Mouse (Mus musculus) neural tube, embryonic 13.5 days (tissue): ENCODE measurements at regions not wholly inside any gene's neighbourhood (a gene's known extent, or its start where the extent isn't known, plus 50 kb on each side); places are given as distances from the start of the nearest gene placed in this dataset.

Experiments
- ATAC-seq: fragments of 200-750 bp; cut with Nextera tagmentation; 2 replicates; pipeline ENCODE4 v1.8.0; 2017; ENCODE audit warnings: low read depth, mild to moderate bottlenecking, moderate TSS enrichment, moderate library complexity
- H3K27ac ChIP-seq: fragments of 300-500 bp; sonication (generic); replicated peaks from 2 replicates; pipeline ENCODE4 v1.5.1; 2015; ENCODE audit warnings: moderate library complexity, mild to moderate bottlenecking, inconsistent platforms
- H3K27me3 ChIP-seq: fragments of 300-500 bp; sonication (generic); 2 replicates; pipeline ENCODE4 v1.6.1; 2015; ENCODE audit warnings: mild to moderate bottlenecking, inconsistent platforms
- H3K36me3 ChIP-seq: fragments of 300-500 bp; sonication (generic); 2 replicates; pipeline ENCODE4 v1.6.1; 2015; ENCODE audit warnings: mild to moderate bottlenecking, inconsistent platforms
- H3K4me1 ChIP-seq: fragments of 300-500 bp; sonication (generic); replicated peaks from 2 replicates; pipeline ENCODE4 v1.6.1; 2015; ENCODE audit warnings: inconsistent platforms
- H3K4me2 ChIP-seq: fragments of 300-500 bp; sonication (generic); 2 replicates; pipeline ENCODE4 v1.6.1; 2015; ENCODE audit warnings: inconsistent platforms, mild to moderate bottlenecking, moderate library complexity
- H3K4me3 ChIP-seq: fragments of 300-500 bp; sonication (generic); 2 replicates; pipeline ENCODE4 v1.5.1; 2015; ENCODE audit warnings: mild to moderate bottlenecking, inconsistent platforms
- H3K9ac ChIP-seq: fragments of 300-500 bp; sonication (generic); 2 replicates; pipeline ENCODE4 v1.6.1; 2015; ENCODE audit warnings: moderate library complexity, mild to moderate bottlenecking, inconsistent platforms
- H3K9me3 ChIP-seq: fragments of 300-500 bp; sonication (generic); 2 replicates; pipeline ENCODE4 v1.6.1; 2016; ENCODE audit warnings: inconsistent platforms
- WGBS: fragments of 180-500 bp; shearing (Covaris S2); methylation state at CpG from one replicate; pipeline ENCODE4 v1.1.7; 2015; 5-methylcytosine and 5-hydroxymethylcytosine counted together

DNA sequence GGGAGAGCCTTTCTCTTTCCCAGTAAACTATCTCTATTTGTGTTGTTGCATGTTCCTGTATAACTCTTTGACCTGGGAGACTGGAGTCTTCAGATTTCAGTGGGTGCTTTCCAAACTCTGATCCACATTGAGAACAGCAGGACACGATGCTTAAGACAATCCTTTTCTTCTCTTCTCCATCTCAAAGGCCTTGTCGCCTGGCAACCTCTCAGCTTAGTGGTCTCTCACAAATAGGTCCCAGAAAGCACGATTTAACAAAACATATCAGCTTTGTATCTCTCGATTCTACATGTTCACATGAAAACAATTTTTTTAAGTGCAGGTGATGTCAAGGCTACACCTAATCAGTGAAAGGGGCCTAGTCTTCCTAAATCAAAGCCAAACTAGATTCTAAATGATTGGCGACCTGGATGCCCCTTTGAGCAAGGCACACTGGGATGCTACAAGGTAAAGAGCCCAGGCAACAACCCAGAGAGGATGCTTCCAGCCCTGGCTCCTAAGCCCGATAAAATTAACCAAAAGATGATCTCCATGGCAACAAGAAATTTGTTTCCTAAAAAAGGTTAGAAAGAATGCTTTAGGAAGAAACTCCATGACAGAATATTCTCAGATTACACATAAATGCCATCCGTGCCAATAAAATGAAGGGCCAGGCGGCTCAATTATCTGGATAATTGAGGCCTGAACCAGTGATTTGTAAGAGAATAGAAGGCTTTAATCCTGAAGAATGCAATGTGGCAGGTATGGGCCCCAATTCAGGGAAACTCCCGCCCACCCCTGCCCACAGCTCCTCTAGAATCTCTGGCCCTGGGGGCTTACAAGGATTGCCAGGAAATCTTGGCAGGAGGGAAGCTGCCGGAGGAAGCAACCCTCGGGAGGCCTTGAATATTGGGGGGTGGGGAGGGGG lies 157.8 kb downstream of the Mycn start:
- Histone ChIP-seq H3K4me1 (peaks cover 23% of the 10 kb centered on the region), H3K36me3 (no peaks in the 10 kb centered on the region), H3K27me3 (peaks cover 18% of the 10 kb centered on the region), H3K9ac (no peak overlapping the region), H3K4me3 (no peak overlapping the region), H3K4me2 (no peak overlapping the region), H3K9me3 (no peaks in the 10 kb centered on the region), H3K27ac (no peak overlapping the region)
- ATAC-seq, result no peak
- WGBS, result 15% methylated on average over 11 of the region's 11 CpGs

GRCm38 (mm10) chr12:12781526-12781925 lies 160.2 kb downstream of the Mycn start:
- H3K4me3 ChIP-seq, result no peak overlapping the region
- peaks cover 16% of the 10 kb centered on the region for H3K4me1 ChIP-seq
- peaks cover 6% of the 10 kb centered on the region for H3K27me3 ChIP-seq
- ATAC-seq, result no peak
- no peaks in the 10 kb centered on the region for H3K9me3 ChIP-seq
- H3K4me2 ChIP-seq, result no peak overlapping the region
- WGBS, result 96% methylated on average over 5 of the region's 5 CpGs
- no peak overlapping the region for H3K27ac ChIP-seq
- H3K9ac ChIP-seq, result no peak overlapping the region
- no peaks in the 10 kb centered on the region for H3K36me3 ChIP-seq

DNA sequence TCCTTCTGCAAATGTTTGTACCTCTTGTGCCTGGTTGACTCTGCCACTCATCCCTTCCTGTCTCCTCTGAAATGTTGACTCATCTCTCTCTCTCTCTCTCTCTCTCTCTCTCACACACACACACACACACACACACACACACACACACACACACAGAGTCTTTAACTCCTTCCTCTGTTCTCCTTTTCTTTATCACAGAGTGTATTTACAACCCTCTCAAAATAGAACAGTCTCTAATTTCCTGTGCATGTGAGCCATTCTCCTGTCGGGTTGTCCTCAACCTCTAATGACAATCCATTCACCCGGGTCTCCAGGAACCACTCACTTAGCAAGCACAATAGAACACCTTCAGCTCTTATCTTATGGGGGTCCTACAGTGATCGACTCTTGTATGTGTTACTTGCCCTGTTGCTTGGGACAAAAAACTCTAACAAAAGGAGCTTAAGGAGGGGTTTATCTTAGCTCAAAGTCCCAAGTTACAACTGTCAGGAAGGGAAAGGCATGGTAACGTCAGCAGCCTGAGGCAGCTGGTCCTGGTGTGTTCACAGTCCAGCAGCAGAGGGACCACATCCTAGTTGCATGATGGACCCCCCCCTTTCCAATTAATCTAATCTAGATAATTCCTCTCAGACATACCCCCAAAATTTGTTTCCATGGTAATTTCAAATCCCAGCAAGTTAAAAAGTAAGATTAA lies 163.0 kb downstream of the Mycn start:
- Histone ChIP-seq H3K4me3 (no peak overlapping the region), H3K36me3 (no peaks in the 10 kb centered on the region), H3K4me2 (no peak overlapping the region), H3K9ac (no peak overlapping the region), H3K27ac (no peak overlapping the region), H3K27me3 (no peaks in the 10 kb centered on the region), H3K4me1 (peaks cover 11% of the 10 kb centered on the region), H3K9me3 (no peaks in the 10 kb centered on the region)
- no peak for ATAC-seq
- 26% methylated on average over 4 of the region's 4 CpGs for whole genome bisulfite sequencing

- ATAC-seq, result 0 out of 2 replicates have a peak, but pooled peaks have one; percentile 36
- Histone ChIP-seq H3K27me3 (no peaks in the 10 kb centered on the region), H3K4me2 (no peak overlapping the region), H3K27ac (no peak overlapping the region), H3K4me3 (no peak overlapping the region), H3K9ac (no peak overlapping the region), H3K4me1 (peaks cover 11% of the 10 kb centered on the region), H3K9me3 (no peaks in the 10 kb centered on the region), H3K36me3 (no peaks in the 10 kb centered on the region)
- WGBS, result 87% methylated on average over 8 of the region's 8 CpGs
Measured at GRCm38 (mm10) chr12:12777422-12777821, 164.3 kb downstream of the Mycn start.

DNA sequence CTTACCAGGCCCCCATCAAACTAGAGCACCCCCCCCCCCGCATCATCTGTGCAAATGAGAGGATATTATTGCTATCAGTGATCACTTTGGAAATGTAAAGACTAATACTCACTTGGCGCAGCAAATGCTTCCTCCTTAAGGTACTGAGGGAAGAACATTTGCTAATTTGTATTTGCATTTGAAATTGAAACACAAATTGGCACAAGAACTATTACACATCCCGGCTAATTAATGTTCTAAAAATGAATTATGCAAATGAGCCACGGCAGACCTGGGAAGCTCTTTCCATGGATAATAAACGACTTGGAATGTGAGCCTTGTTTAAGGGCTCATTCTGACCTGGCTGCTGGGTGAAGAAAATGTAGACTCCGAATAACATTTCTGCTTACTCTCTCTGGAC lies 164.9 kb downstream of the Mycn start:
- 47% methylated on average over 6 of the region's 6 CpGs for WGBS
- Histone ChIP-seq H3K9ac (no peak overlapping the region), H3K9me3 (no peaks in the 10 kb centered on the region), H3K4me1 (peaks cover 11% of the 10 kb centered on the region), H3K36me3 (no peaks in the 10 kb centered on the region), H3K27ac (0 out of 2 replicates have a peak overlapping the region, but pooled peaks have one; percentile 23), H3K4me3 (no peak overlapping the region), H3K4me2 (no peak overlapping the region), H3K27me3 (no peaks in the 10 kb centered on the region)
- peak; percentile 50; the same call in 1 of the 2 replicates for ATAC-seq

DNA sequence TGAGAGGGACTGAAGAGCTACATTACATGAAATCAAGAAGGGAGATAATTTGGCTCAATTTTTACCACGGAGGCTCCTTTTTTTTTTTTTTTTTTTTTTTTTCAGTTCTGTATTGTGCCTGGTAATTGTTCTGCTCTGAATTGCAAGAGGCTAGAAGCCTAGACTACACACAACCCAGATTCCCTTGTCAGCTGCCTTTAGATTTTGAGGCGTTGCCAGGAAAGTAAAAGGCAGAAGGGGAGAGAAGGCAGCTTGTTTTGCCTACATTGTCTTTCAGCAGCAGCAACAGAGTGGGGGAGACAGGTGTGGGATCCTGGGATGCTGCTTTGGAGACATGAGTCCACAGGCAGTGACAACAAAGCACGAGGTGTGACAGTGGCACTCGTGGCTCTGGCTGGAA lies 170.7 kb downstream of the Mycn start:
- Histone ChIP-seq H3K27ac (no peak overlapping the region), H3K27me3 (no peaks in the 10 kb centered on the region), H3K9me3 (no peaks in the 10 kb centered on the region), H3K4me1 (peaks cover 8% of the 10 kb centered on the region), H3K9ac (no peak overlapping the region), H3K36me3 (no peaks in the 10 kb centered on the region), H3K4me2 (no peak overlapping the region), H3K4me3 (no peak overlapping the region)
- 54% methylated on average over 4 of the region's 4 CpGs for WGBS
- no peak for ATAC-seq

DNA sequence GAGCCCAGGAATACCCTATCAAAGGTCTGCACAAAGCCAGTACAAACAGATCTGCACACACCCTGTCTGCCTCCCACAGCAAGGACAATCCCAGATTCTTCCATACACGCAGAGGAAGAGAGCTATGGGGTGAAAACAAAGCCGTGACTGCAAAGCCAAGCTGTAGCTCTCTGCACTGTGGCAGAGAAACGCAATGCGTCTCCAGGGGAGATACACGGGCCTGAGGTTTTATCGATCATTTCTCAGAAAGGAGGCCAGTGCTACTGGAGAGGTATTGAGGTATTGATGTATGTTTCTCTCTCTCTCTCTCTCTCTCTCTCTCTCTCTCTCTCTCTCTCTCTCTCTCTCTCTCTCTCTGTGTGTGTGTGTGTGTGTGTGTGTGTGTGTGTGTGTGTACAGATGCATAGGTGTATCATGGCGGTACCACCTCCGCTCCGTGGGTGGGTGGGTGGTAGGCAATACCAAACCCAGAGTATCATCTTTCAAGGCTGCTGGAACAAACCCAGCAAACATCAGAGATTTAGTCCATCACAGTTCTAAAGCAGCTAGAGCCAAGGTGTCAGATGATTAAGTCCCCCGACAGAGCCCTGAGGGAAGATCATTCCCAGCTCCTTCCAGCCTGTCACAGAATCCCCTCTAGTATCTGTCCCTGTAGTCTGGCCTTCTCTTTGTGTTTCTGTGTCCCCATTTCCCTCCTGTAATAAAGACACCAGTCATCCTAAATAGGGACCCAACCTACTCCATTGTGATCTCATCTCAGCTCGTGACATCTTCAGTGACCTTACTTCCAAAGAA lies 175.0 kb downstream of the Mycn start:
- H3K27ac ChIP-seq, result peak overlapping the region; percentile 80
- H3K4me1 ChIP-seq, result peaks cover 23% of the 10 kb centered on the region
- no peak overlapping the region for H3K4me3 ChIP-seq
- H3K9me3 ChIP-seq, result no peaks in the 10 kb centered on the region
- no peak overlapping the region for H3K4me2 ChIP-seq
- H3K36me3 ChIP-seq, result no peaks in the 10 kb centered on the region
- ATAC-seq, result 0 out of 2 replicates have a peak, but pooled peaks have one; percentile 12
- H3K27me3 ChIP-seq, result no peaks in the 10 kb centered on the region
- H3K9ac ChIP-seq, result peak overlapping the region; percentile 41; the same call in 1 of the 2 replicates
- 56% methylated on average over 11 of the region's 11 CpGs for WGBS

GRCm38 (mm10) chr12:12765490-12766058 lies 176.1 kb downstream of the Mycn start:
- Histone ChIP-seq H3K9me3 (no peaks in the 10 kb centered on the region), H3K4me3 (no peak overlapping the region), H3K27ac (peak overlapping the region; percentile 80), H3K4me1 (peaks cover 23% of the 10 kb centered on the region), H3K4me2 (no peak overlapping the region), H3K9ac (no peak overlapping the region), H3K27me3 (no peaks in the 10 kb centered on the region), H3K36me3 (no peaks in the 10 kb centered on the region)
- peak; percentile 87 for ATAC-seq
- WGBS, result 30% methylated on average over 7 of the region's 7 CpGs

- Histone ChIP-seq H3K9me3 (no peaks in the 10 kb centered on the region), H3K27me3 (no peaks in the 10 kb centered on the region), H3K4me3 (no peak overlapping the region), H3K27ac (peak overlapping the region; percentile 63), H3K4me2 (no peak overlapping the region), H3K9ac (no peak overlapping the region), H3K4me1 (peaks cover 23% of the 10 kb centered on the region), H3K36me3 (no peaks in the 10 kb centered on the region)
- 73% methylated on average over 8 of the region's 8 CpGs for WGBS
- ATAC-seq, result peak; percentile 24; the same call in 1 of the 2 replicates
Measured at GRCm38 (mm10) chr12:12765055-12765454, 176.7 kb downstream of the Mycn start.

DNA sequence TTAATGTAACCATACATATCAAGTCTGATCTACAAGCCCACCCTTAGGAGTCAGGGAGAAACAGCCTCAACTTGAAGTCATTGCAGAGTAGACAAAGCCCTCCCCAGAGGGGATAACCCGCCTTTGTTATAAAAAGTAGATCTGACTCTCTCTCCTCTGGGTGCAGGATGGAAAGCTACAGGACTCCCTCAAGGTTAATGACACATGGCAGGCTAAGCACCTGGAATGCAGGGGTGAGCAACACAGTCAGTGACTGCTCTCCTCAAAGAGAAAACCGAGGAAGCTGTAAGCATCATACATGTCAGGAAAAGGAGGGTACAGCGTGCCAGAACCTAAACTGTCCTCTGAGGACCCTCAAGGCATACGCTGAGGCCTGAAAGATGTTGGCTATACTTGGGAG lies 177.1 kb downstream of the Mycn start:
- no peaks in the 10 kb centered on the region for H3K27me3 ChIP-seq
- peak overlapping the region; percentile 63 for H3K27ac ChIP-seq
- no peak overlapping the region for H3K4me3 ChIP-seq
- H3K4me2 ChIP-seq, result no peak overlapping the region
- no peaks in the 10 kb centered on the region for H3K36me3 ChIP-seq
- ATAC-seq, result no peak
- 80% methylated on average over 4 of the region's 4 CpGs for WGBS
- H3K9ac ChIP-seq, result no peak overlapping the region
- no peaks in the 10 kb centered on the region for H3K9me3 ChIP-seq
- peaks cover 23% of the 10 kb centered on the region for H3K4me1 ChIP-seq

- no peak overlapping the region for H3K4me3 ChIP-seq
- no peak for ATAC-seq
- H3K27ac ChIP-seq, result no peak overlapping the region
- WGBS, result 18% methylated on average over 2 of the region's 2 CpGs
- H3K9ac ChIP-seq, result no peak overlapping the region
- no peak overlapping the region for H3K4me2 ChIP-seq
- H3K9me3 ChIP-seq, result 0 out of 2 replicates have a peak, but pooled peaks cover 4% of the 10 kb centered on the region
- no peaks in the 10 kb centered on the region for H3K36me3 ChIP-seq
- H3K4me1 ChIP-seq, result no peaks in the 10 kb centered on the region
- H3K27me3 ChIP-seq, result no peaks in the 10 kb centered on the region
Measured at GRCm38 (mm10) chr12:12756301-12756948, 185.3 kb downstream of the Mycn start.
